Mouse (Mus musculus) brain, adult 2 months (tissue): ENCODE data around the gene Tbc1d17.

ENCODE experiments used
- DNase-seq: peaks from one replicate; pipeline ENCODE4 v3.0.0; 2011; ENCODE audit warnings: low read depth, low spot score

Tbc1d17 gene

DNA sequence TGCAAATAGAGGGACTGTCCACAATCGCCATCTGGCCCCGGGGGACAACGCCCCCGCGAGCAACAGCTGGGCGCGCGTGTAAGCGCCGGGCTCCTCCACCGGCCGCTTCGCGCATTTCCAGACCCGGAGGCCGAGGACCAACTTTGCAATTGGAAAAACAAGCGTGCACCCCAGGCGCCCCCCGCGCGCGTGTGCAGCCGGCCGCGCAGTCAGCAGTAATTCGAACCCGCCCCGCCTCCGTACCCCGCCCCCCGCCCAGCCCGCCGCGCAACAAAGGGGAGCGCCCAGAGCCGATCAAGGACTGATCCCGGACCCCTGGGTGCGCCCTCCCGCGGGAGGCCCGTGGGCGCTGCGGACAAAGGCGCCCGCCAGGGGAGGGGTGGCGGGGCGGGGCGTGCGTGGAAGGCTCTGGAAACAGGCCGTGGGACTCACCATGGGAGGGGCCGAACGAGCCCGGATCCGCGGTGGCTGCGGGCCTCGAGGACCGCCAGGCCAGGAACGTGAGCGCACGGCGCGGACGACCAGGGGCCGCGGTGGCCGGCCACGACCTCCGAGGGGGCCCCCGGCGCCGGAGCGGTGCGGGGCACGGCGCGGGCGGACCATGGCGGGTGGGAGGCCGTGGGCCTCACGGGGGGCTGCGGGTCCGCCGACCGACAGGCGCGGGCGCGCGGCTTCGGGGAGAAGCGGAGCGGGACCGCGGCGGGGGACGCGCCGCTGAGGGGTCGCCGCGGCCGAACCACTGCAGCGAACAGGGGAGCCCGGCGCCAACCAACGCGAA is 20.2 kb upstream of the Tbc1d17 start:
- peak; percentile 61 for DNase-seq

DNA sequence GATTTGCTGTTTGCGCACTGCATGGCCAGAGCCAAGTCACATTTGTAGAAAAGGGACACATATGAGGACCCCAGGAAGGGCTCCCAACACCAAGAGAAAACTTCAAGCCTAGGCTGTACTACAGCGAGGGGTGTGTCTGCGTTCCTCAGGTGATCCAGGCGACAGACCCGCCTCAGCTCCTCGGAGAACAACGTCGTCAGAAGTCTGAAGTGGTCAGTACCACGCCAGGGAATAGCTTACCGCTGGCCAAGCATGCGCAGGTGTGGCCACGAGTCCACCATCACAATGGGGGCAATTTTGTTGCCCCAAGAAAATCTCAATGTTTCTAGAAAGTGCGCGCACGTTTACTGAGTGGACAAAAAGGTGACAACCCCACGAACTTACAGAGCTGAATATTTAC is 19.6 kb upstream of the Tbc1d17 start:
- no peak for DNase-seq

DNA sequence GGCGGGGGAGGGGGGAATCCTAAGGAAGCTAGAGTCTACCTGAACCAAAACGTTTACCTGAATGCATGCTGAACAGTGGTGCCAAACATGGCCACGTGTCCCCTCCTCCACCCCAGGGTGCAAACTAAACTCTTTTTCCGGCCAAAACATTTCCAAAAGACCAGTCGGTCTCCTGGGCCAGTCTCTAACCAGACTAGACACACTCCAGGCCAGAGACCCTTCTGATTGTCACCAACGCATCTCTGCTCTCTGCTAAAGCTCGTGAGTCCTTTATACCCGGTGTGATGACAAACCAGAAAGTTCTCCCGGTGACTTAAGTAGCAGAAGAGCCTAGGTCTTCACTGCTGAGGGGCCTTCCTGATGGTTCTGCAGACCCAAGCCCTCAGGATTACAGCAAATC is 18.9 kb upstream of the Tbc1d17 start:
- no peak for DNase-seq

DNA sequence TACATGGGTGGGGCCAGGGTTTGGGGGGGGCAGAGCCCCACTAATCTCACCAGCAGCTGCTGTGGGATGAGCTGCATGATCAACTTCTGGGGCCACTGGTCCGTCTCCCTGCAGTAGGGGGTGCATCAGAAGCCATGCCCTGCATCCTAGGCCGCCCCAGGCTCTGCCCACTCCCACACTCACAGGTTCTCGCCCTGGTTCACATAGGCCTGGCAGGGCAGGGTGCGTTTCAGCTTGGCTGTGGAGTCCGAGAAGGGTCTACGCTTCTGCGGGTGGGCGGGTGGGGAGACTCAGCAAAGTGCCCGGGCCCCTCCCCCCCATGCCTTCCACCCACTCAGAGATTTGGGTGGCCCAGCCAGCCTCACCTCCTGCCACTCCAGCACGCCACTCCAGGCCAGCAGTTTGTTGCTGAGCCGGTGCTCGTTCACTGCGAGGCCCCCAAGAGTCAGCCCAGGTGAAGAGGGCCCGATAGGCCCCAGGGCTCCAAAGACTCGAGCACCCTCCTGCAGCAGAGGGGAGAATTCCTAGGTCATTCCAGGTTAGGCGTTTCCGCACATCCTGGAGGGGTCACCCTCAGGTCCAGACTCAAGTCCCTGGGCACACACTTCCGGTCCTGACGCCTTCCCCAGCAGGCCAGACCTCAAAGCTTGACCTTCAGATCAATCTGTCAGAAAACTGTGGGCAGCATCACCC is 18.3 kb upstream of the Tbc1d17 start:
- DNase-seq: no peak

DNA sequence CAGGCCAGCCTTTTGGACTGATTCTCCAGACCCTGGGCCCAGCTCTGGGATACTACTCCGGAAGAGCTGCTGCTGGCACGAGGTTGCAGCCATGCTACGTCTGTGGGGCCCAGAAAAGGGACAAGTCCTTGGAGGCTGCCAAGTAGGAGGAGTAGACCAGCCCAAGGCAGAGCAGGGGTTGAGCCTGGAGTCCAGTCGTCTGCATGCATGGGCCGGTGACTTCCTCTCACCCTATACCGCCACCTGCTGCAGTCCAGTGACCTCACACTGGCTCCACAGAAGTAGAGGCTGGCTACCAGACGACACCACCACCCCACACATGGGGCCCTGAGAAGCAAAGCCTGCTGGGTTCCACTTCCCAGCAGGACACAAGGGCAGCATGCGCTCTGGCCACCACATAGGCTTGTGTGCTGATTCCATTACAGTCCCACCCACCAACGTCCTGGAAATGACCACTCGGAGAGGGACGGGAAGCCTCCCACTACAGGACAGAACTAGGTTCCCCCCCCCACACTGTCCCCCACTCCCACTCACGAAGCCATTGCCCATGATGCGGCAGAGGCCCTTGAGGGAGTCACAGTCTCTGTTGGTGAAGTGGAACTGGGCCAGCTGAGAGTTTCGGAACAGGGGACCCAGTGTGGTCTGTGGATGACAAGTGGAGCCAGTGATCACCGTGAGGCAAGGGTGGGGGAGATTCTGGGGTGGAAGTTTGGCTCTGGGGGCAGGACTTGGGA is 17.6 kb upstream of the Tbc1d17 start:
- DNase-seq: peak; percentile 69

DNA sequence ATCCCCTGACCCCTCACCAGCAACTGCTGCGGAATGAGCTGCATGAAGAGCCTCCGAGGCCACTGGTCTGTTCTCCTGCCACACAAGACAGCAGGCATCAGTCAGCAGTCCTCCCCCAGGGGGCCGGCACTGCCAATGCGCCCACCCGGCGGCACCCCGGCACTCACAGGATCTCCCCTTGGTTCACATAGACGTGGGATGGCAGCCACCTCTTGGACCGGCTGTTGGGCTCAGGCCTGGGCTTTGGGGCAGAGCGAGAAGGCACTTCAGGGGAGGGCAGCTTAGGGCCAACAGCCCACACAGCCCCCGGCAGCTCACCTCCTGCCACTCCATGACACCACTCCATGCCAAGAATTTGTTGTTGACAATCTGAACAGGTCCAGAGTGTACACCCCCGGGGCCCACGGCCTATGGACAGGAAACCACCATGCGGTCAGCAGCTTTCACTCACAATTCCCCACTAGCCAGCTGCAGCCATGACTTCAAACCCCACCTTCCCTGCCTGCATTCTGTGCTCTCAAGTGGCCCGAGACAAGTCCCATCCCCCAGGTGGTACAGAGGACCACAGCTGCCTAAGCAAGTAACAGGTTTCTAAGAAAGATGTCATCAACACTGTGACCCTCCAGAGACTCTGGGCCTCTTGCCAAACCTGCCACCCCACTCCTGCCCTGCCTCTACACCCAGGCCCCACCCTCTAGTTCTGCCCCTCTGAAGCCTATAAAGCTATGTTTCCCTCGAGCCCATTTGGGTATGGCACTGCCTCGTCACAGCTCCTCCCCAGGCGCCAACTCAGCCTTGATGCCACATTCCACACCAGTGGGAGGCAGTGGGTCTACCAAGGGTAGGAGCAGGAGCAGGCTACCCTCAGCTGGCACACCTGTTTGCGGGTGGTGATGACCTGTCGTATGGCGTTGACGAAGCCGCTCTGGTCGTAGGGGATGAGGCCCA is 16.0 kb upstream of the Tbc1d17 start:
- DNase-seq: no peak

DNA sequence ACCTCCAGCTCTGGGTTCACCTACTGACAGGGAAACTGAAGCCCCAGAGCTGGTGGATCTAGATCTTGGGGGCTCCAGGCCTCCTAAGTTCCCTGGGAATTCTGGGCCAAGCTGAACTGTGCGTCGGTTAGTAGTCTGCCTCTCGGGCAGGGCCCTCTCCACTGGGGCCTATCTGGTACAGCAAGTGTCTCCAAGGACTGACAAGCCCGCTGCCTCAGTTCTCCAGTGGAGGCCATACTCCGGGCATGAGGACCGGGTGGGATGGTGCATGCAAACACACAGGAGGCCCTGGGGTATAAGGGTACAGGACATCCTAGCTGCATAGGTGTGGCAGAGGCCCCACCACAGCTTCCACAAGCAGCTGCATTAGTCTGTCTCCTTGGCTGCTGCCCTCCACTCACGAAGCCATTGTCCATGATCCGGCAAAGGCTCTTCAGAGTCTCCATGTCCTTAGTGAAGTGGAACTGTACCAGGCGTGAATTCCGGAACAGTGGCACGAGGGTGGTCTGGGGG is 15.2 kb upstream of the Tbc1d17 start:
- no peak for DNase-seq

DNA sequence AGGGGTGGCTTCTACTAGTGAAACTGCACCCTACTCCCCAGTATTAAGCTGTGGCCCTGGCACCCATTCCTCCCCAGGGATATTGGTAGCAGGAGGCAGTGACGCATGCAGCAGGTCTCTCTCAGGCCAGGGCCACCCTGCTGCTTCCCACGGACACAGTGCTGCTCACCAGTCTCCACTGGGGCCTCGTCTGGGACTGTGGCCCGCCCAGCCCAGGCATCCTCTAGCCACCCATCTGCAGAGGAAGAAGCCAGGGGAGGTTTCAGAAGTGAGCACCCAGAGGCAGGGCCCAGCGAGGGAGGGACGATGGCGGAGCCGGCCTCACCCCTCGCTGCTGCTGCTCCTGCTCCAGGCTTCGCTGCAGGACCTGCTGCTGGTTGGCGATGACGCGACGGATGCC is 14.3 kb upstream of the Tbc1d17 start:
- DNase-seq: no peak

DNA sequence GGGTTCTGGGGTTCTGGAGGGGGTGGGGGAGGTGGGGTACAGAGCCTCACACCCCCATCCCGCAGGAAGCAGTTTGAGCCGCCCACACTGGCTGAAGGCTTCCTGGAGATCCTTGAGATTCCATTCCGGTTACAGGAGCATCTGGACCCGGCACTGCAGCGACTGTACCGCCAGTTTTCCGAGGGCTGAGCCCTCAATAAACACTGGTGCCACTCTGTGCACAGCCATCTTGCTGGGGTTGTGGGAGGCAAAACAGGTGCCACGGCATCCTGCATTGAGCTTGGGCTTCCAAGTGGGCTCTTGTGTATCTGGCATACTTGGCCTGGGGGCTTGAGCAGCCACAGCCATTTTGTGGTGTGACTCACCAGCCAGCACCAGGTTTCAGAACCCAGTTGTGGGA is 13.6 kb upstream of the Tbc1d17 start:
- DNase-seq: no peak

DNA sequence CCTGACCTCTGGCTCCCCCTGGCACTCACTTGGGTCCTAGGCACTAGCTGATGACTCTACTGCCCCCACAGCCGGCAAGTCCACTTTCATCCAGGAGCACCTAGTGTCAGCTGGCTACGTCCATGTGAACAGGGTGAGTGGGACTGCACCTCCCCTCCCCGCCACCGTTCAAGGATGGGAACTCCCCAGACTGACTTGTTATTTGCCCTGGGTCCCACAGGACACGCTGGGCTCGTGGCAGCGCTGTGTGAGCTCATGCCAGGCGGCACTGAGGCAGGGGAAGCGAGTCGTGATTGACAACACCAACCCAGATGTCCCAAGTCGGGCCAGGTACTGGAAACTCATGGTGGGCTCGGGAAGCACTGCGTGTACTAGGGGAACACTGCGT is 12.5 kb upstream of the Tbc1d17 start:
- DNase-seq: no peak

DNA sequence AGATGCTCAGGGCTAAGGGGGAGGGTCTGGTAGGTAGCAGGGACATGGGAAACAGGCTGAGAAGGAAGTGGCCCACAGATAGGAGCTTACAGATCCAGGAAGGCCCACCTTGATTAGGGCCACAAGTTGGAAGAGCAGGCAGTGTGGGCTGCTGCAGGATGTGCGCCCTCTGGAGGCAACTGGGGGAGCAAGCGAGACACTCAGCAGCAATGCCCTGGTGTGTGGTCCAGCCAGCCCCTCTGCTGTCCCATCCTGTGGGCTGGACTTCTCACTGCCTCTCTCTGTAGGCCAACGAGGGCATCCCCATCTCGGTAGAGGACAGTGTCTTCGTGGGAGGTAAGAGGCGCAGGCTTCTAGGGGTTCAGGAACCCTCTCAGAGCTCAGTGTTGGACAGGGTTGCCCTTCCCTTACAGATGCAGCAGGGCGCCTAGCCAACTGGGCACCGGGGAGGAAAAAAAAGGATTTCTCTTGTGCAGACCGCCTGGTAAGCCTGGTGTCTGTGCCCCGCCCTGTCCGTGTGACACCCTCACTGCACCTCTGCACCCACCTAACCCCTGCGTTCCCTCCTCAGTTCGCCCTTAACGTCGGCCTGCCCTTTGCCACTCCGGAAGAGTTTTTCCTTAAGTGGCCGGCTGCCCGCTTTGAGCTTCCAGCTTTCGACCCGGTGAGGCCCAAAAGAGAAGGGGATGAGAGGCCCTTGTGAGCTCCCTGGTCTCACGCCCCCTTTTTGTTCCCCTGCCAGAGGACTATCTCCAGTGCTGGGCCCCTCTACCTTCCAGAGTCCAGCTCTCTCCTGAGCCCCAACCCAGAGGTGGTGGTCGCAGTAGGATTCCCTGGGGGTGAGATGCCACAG is 11.9 kb upstream of the Tbc1d17 start:
- DNase-seq: peak; percentile 76

DNA sequence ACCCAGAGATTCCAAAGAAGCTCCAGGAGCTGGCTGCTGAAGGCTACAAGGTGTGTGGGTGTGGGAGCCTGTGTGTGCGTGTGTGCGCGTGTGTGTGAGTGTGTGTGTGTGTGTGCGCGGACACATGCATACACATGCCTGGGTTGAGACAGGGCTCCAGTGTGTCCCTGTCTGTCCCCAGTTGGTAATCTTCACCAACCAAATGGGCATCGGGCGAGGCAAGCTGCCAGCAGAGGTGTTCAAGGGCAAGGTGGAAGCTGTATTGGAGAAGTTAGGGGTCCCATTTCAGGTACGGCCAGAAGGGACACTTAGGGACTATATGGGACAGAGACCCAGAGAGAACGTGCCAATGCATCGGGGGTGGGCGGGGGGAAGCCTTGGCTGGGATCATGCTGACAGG is 11.0 kb upstream of the Tbc1d17 start:
- no peak for DNase-seq

DNA sequence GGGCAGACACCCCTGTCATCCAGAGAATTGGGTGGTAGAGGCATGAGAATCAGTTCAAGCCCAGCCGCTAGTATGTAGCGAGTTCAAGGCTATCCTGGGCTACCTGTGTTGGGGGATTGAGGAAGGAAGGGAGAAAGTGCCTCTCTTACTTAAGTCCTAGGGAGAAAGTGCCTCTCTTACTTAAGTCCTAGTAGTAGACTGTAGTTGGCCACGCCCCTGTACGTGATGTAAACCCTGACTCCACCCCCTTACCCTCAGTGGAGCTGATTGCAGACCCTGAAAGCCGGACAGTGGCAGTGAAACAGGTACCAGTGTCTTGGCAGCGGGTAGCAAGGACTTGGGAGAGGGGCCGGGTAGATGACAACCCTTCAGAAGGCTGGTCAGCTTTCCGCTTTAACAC is 9.0 kb upstream of the Tbc1d17 start:
- DNase-seq: peak; percentile 54

DNA sequence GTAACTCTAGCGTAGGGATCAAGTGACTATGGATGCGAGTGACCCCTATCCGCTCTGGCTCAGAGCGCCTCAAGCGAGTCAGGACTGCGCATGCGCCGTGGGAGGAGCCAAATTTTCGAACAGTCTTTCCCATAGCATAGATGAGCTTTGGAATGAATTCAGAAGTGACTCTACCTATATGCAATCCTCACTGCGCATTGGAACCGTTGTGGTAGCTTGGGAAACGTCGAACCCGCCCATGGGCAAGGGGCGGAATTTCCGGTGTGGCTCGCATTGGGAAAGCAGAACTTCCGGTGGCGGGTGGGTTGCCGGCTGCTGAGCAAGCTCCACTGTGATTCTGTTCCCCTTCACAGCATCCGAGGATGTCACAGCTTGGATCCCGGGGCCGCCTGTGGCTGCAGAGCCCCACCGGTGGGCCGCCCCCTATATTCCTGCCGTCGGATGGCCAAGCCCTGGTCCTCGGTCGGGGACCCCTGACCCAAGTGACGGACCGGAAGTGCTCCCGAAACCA is 8.2 kb upstream of the Tbc1d17 start, which contains the start of gene Pnkp:
TSS of gene Pnkp (plus strand) at position 98 of the 511 bp plus-strand sequence.
- peak; percentile 97 for DNase-seq

DNA sequence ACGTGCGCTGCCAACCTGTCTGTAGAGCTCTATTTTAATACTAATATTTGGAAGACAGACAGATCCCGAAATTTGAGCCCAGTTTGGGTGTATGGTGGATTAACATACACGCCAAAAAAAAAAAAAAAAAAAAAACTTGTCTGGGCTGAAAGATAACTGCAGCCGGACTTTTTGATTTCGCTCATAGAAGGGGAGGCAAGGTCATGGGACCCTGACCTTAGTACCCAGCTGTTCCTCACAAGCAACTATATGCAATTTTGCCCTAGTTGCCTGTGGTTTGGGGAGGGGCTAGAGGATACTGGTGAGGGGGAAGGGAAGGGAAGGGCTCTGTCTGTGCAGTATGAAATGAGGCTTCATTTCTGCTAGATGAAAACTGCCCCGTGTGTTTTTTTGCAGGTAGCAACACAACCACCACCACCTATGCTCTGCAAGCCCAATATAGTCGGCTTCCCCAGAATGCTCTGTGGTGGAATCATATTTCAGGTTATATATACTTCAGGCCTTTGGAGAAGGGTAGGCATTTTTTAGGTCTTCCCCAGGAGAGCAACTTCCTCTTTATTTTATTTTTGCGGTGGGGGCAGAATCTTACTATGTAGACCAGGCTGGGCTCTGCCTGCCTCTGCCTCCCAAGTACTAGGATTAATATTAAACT is 7.5 kb upstream of the Tbc1d17 start:
- DNase-seq: no peak

DNA sequence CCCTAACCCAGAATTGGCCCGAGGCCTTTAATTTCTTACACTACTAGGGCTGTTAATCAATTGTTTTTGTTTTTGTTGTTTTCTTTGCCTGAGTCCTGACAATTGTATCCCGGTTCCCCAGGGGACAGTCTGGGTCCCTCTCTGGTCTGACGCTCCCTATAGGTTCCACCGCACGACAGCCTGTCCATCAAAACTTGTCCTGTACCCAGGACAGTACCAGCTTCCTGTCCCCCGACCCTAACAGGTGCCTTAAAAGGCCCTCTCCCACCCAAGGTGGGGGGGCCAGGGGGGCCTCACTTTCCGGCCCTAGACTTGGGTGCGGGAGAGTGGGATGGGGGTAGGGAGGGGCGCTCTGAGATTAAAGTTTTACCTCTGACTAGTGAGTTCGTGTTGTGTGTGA is 6.2 kb upstream of the Tbc1d17 start:
- no peak for DNase-seq

DNA sequence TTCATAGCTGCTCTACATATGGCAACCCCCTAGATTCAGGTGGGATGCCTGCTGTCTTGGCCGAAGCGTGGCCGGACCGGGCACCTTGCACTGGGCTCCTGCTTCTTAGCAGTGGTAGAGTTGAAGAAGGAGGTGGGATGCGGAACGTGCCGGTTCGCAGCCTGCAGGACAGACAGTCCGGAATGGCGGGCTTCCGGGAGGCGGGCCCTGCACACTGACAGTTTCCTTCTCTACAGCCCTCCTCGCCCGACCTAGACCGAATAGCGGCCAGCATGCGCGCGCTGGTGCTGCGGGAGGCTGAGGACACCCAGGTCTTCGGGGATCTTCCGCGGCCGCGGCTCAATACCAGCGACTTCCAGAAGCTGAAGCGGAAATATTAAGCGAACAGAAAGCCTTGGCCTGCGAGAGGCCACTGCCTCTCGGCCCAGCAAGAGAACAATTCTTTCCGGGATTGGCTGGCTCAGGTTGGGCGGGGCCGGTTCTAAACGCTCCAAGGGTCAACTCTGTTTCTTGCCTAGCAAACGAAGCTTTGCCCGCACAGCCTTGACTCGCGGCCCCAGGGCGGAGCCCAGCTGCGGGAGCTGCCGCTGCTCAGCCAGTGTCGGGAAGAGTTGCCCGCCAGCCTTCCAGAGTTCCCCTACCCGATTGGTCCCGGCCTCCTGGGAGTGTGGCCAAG is 5.6 kb upstream of the Tbc1d17 start:
- peak; percentile 79 for DNase-seq

DNA sequence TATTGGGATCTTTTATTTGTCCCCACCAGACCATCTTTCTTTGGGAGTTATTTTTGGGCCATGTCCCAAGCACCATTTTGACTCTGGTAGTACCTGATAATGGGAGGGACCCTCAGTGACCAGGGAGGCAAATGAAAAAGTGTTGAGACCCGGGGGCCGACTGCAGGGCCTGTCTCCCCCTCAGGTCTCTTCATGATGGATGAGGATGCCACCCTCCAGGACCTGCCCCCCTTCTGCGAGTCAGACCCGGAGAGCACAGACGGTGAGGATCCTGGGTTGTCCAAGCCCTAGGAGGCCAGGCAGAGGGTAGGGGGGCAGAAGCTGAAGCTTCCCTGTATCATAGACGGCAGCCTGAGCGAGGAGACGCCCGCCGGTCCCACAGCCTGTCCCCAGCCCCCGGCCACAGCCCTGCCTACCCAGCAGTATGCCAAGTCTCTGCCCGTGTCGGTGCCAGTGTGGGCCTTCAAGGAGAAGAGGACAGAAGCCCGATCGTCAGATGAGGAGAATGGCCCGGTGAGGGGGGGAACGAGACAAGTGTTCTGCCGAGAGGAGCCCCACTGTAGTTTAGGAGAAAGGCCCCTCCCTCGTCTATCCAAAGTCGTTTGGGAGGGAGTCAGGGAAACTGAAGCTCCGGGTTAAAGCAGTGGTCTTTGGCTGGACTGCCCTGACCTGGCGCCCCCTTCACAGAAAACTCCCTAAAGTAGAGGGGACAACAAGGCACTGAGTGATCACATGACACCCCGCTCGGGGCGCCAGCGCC is 4.9 kb upstream of the Tbc1d17 start:
- DNase-seq: no peak
